Mouse (Mus musculus): ENCODE data around the gene Gm10961.
A peak's percentile ranks its signal among the peaks of the same experiment; 100 is the strongest.
"Not testable (repeated sequence)": the region's sequence is repeated elsewhere in the genome, so short reads cannot be mapped to it uniquely, and the experiment has no call there.

Gene Gm10961

DNA sequence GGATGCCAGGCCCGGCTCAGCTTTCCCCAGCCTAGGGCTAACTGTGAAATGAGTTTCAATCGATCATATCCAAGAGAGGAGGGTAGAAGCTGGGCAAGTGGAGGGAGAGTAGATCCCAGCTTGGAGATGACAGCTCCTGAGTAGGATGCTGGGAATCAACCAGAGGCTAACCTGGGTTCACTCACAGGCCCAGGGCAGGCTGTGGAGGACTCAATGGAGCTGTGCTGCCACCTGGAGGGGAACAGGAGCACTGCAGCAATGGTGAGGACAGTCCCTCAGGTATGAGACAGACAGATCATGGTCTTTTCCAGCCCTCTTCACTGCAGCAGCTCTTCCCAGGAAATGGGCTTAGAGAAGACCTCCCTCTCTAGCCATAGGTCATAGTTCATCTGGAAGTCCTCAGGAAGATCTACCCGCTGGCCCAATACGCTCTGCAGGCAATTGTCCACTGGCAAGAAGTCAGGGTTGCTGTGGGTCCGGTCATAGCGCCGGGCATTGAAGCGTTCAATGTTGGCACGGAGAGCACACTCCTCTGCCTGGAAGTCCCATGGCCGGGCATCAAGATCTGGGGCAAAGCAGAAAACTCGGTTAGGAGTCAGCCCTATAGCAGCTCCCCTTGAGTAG is 18.1 kb upstream of the Gm10961 start:
- DNase-seq (ENCODE audit: low spot score in 2 of 2) = peak; percentile 62 to 86

DNA sequence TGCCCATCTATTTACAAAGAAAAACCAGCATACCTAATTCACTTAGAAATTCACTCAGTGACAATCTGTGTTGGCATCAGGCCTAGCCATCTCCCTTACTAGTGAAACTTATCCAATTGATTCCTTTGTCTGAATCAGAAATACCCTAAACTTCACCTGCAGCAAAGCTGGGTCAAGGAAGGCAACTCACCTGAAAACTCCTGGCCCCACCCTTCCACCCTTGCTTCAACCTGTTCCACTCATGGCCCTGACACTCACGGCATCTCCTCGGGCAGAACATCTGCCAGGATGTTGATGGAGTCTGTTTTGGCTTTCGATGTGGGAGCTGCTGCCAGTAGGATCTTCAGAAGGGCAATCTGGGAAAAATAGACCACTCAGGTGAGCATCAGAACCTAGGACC is 13.3 kb upstream of the Gm10961 start:
- DNase-seq (ENCODE audit: low spot score in 2 of 2) = no peak

DNA sequence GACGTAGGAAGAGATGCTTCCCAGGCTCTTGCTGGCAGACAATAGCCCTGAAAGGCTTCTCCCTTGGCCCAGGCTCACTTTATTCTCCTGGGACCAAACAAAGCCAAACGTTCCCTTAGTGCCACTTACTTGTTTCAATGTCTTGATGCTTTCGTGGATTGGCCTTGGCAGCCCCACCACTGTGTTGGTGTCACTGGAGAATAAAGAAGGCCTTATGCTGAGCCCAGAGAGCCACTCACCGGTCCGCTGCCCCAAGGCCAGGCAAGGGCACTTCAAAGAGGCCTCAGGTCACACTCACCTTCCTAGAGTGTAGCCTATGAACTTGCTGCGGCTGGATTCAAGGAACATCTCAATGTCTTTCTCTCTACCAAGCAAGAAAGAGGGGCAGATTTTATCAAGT is 11.2 kb upstream of the Gm10961 start:
- DNase-seq (ENCODE audit: low spot score in 2 of 2) = peak in 1 of 2 experiments; percentile 50

DNA sequence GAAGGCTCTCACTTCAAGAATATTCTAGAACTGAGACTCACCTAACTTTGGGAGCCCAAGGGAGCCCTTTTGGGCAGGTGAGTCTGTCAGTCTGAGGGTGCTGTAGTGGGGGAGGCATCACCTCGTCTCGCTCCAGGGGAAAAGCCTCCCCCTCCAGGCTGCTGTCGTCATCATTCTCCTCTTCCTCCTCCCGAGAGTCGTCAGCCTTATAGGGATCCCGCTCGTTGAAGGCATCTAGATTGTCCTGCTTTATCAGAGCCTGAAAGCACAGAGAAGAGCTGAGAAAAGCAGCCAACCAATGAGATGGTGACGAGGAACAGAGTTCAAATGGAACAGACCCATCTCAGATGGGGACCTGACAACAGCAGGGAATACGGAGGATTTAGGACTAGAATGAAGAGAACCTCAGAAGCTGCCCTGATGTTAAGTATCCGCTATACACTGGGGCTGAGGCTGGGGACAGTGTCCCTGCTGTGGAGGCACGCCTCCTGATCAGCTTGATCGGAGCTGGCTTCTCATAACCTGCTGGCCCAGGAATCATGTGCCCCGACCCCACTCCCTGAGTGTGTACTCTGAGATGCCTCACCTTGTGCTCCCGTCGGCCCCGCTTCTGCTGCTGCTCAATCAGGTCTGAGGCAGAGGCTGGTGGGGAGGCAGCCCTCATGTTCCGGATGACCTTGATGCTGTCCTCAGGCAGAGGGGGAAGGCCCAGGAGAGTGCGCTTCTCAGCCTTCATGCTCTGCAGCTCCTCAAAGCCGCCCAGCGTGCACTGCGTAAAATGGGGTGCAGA is 9.6 kb upstream of the Gm10961 start:
- DNase-seq (ENCODE audit: low spot score in 2 of 2) = peak; percentile 9 to 58

DNA sequence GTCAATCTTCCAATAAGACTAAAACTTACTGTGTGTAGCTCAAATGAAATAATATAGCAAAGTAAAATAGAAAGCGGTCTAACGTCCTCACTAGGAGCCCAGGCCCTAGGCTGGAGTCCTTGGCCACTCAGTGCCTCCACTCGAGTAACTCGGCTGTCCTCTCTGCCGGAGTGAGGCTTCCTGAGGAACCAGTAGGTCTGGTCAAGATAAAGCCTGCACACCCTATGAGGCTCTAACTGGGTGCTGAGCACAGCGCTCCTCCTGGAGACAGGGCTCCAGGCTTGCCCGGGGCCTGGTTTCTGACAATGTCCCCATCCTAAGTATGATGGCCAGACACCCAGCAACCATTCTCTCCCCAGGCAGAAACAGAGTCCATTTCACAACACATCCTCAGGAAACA is 8.6 kb upstream of the Gm10961 start:
- DNase-seq (ENCODE audit: low spot score in 2 of 2) = peak in 1 of 2 experiments; percentile 52

DNA sequence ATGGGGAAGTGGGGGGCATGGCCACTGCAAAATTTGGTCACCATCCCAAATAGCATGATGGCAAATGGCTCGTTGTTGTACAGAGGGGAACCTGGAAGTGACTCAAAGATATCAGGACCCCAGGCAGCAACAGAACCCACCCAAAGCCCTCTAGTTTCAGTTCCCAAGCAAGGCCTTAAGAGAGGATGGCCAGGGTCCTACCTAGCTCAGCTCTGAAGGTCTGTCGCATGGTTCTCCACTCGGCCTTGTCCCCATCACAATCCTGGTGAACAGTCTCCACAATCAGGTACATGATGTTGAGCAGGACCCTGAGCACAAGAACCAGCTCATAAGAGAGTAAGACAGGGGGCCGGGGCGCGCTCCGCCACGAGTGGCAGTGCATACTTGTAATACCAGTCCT is 6.7 kb upstream of the Gm10961 start:
- peak; percentile 8 to 51 for DNase-seq (ENCODE audit: low spot score in 2 of 2)

DNA sequence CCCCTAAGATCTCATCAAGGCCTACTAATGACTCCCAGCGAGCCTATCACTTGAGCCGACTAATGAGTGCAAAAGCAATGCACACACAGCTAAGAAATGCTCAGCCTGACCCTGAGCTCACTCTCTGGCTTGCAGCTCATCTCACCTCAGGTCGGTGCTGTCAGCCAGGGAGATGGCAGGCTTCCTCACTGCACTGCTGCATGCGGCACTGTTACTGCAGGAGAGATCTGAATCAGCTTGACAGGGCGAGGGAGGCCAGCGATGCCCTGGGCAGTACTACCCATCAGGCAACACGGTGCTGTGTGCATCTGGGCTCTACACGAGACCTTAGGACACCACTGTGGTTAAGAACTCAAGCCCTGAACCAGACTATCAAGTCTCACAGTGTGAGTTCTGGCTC is 5.6 kb upstream of the Gm10961 start:
- peak in 1 of 2 experiments; percentile 55 for DNase-seq (ENCODE audit: low spot score in 2 of 2)

DNA sequence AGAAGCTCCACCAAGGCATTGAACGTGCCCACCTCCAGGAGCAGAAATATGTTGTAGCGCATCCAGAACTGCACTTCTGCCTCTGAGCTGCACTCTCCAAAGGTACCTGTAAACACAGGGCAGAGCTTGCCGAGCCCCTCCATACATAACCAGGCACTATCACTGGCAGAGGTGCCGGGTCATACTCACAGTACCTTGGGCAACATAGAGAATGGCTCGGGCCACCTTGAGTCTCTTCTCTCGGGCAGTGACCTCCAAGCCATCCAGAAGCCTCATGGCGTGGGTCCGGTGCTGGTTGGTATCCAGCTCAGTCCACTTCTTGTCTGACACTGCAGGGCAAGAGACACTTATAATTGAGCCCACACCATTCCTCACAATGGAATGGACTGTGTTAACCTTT is 4.4 kb upstream of the Gm10961 start:
- DNase-seq (ENCODE audit: low spot score in 2 of 2) = peak in 1 of 2 experiments; percentile 53

DNA sequence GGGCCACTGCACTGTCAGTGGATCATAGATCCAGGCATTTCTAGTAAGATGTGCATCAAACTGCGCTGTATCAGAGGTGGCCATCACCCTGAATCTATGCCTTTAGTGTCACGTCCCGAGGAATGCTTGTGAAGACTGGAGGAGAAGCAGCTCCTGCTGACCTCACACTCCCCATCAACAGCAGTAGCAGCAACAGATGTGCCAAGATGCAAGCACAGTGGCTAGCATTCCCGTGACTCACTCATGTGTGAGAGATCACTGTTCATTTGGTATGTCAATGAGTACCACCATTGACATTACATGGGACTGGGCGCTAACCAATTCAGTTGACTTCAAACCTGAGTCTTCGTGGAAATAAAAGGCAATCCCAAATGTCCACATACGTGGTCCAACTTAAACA is 3.5 kb upstream of the Gm10961 start:
- DNase-seq (ENCODE audit: low spot score in 2 of 2) = peak in 1 of 2 experiments; percentile 40

DNA sequence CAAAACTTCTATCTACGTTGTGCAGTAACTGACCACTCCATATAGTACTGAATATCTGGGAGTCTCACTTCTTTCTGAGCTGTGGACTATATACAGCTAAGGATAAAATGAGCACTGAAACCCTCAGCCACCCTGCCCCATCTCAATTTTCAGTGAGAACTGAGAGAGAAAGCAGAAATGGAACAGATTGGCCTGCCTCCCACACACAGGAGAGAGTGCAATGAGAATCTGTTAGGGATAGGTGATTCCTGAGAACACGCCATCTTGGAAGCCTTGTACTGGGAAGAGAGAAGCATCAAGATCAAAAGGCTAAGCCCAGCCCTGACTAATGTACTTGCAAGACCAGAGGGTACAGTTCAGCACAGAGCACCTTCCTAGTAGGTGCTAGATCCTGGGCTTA is 2.6 kb upstream of the Gm10961 start:
- DNase-seq (ENCODE audit: low spot score in 2 of 2) = no peak

DNA sequence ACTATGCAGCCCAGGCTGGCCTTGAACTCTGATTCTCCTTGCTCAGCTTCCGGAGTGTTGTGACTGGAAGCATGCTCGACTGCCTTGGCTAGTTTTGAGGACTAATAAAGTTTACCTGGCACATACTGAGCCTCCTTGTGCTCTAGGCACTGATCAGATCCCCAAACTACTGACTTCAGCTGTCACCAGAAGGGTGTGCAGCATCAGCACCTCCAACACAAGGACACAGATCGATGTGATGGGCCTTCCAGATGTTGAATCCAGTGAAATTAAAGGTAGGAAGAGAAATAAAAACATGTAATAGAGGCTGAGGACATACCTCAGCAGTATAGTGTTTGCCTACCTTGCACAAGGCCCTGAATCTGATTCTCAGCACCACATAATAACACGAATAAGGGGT is 1.7 kb upstream of the Gm10961 start:
- no peak for DNase-seq (ENCODE audit: low spot score in 2 of 2)

DNA sequence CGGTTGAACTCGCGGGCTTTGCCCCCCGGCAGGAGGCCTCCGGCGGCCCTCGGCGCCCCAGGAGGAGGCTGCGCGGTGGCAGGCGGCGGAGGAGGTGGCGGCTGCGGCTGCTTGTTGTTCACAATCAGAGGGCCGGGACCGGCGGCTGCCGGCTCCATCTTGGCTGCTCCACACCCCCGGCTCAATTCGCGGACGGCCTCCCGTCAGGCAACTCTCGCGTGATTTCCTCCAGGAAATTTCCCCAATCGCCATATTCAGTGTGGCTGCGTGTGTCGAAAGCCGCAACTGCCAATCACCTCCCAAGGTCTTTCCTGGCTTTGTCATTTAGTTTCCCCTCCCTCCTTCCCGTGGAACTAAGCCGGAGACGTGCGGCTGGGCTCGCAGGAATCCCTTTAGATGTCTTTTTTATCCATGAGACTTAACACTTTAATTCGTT is 419 bp downstream of the Gm10961 start, which contains the start of gene Strip1:
Strip1 (minus strand) TSS at position 172 of the 436 bp plus-strand sequence.
- peak; percentile 89 to 94 for DNase-seq (ENCODE audit: low spot score in 2 of 2)

DNA sequence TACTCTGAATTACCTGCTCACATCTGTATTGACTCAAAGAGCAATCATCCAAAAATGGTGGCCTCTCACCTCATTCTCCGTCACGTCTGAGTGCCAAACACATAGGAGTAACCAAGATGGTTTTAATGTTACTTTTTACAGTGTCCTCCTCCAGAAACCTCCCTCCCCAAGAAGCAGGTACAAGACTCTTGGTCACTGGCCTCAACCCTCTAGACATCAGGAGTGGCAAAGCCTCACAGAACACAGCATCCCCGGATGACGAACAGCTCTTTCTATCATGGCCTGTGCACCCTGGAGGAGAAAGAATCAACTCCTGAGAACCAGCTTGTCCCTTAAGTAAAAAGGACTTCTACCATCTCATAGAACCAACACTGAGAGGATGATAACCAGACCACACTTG is 1.7 kb downstream of the Gm10961 start:
- no peak for DNase-seq (ENCODE audit: low spot score in 2 of 2)

DNA sequence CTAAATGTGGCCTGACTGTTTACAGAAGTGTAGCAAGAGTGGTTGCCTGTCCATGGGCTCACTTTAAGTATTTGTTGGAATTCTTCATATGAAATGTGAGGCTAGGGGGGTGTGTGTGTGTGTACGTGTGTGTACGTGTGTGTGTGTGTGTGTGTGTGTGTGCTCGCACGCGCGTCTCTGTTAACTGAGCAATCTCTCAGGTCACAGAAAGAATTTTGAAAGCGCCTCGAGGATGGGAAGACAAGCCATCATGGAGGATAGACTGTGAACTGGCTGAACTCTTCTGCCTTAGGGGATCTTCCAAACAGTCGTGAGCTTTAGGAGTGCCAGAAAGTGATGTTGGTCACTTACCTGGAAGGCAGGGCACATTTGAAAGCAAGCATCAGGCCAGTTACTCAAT is 2.8 kb downstream of the Gm10961 start:
- DNase-seq (ENCODE audit: low spot score in 2 of 2) = no peak

DNA sequence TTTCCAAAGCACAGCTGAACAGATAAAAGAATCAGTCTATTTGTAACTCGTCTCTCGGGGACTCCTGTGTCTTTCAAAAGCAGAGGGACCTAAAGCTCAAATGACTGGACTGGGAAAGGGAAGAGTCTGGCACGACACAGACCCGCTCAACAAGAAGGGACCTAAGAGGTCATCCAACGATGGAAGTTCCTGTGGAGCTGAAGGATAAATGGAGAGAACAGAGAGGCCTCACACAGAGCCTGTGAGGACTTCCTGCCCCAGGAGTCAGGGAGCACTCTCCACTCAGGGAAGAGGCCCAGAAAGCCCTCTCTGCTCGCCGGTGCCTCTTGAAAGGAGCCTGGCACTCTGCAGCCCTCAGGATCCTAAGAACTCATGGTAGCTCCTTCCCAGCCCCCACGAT is 4.7 kb downstream of the Gm10961 start:
- DNase-seq (ENCODE audit: low spot score in 2 of 2) = no peak

DNA sequence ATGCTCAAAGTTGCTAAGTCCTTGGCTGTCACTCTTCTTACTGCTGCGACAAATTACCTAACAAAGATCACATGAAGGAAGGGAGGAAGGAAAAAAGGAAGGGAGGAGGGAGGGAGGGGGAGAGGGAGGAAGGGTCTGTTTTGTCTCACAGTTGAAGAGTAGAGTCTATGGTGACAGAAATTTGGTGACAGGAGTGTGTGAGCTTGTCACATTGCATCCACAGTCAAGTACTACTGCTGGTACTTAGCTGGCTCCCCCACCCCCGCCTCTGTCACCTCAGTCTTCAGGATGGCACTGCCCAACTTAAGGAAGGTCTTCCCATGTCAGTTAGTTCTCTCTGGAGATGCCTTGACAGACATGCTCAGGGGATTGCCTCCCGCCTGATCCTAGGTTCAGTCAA is 5.1 kb downstream of the Gm10961 start:
- no peak for DNase-seq (ENCODE audit: low spot score in 2 of 2)

DNA sequence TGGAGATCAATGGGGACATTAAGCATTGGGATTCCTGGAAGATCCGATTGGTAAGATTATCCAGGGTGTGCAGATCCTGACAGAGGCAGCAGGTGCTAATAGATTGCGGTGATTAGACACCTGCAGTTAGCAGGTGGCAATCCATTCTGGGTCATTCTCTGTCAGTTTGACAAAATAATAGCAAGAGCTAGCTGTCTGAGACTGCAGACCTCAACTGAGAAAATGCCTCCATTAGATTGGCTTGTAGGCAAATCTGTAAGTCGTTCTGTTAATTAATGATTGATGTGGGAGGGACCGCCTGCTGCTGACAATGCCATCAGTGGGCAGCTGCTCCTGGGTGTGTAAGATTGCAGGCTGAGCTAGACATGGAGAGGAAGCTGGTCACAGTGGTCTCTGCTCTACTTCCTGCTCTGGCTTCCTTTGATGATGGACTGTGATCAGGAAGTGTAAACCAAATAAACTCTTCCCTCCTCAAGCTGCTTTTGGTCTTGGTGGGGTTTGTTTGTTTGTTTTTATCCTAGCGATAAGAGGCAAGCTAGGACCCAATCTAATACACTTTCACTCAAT is 6.6 kb downstream of the Gm10961 start:
- DNase-seq (ENCODE audit: low spot score in 2 of 2) = no peak

DNA sequence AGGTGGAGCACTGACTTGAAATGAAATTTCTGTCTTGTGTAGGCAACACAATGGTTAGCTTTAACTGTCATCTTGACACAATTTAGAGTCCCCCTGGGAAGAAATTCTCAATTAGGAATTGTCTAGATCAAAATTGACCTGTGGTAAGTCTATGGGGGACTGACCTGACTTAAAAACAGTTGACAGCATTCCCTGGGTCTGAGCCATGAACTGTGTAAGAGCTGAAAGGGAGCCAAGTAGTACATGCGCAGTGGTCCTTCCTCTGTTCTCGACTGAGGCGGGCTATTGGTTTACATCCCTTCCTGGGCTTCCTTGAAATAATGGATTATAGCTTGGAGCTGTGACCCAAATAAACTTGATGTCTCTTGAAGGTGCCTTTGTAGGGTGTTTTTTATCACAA is 15.8 kb downstream of the Gm10961 start:
- no peak for DNase-seq (ENCODE audit: low spot score in 2 of 2)

DNA sequence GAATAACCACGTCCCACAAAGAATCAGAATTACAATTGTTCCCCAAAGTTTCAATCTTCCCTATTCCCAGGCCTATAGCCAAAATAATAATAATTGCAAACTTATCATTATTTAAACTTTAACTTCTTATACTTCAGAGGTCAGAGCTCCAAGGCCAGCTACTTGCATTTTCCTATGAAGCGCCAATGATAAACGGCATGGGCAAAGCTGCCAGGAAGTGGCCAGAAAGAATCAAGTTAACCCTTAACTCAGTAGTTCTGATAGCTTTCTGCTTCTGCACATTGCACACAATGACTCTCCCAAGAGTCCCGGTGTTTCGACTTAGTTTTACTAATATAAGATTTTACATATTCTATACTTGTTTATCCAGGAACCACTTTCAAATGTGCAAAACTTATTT is 19.2 kb downstream of the Gm10961 start:
- DNase-seq (ENCODE audit: low spot score in 2 of 2) = not testable (repeated sequence)

DNA sequence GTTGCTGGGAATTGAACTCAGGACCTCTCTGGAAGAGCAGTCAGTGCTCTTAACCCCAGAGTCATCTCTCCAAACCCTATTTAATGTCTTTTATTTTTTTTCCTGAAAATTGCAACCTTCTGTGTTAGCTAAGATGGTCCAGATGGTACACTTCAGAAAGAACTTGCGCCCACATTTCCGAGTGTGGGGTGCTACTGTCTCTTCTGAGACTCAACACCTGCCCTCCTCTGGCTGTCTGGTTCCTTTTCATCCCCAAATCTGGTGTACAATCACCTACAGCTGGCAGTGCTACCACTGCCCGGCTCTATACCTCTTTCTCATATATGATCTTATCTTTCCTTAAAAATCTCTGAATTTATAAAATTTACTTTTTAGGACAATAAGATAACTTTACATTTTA is 21.8 kb downstream of the Gm10961 start:
- no peak for DNase-seq (ENCODE audit: low spot score in 2 of 2)

DNA sequence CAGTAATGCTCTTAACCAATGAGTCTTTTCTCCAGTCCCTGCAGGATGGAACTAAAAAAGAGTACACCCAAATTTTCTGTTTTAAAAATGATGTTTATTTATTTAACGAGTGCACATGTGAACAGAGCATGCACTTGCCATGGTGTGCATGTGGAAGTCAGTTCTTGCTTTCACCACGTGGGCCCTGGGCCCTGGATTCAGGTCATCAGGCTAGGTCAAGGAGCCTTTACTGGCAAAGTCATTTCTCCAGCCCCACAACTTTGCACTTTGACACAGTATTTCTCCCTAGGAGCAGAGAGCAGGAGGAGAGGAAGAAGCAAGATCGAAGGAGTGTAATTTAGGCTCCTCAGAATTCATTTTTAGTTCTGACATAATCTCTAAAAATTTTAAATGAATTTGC is 23.7 kb downstream of the Gm10961 start:
- DNase-seq (ENCODE audit: low spot score in 2 of 2) = no peak

DNA sequence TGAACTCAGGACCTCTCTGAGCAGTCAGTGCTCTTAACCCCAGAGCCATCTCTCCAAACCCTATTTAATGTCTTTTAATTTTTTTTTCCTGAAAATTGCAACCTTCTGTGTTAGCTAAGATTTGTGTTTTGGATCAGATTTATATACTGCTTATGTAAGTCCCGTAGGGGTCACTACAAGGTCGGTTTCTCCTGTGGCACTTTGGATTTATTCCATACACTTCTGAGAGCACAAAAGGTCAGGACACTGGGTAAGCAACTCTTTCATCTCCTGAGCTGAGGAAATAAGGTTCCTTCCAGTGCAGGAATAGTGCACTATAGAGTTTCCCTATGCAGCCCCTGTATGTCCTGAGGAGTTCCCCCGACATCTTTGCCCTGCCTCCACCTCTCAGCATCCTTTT is 24.4 kb downstream of the Gm10961 start:
- no peak for DNase-seq (ENCODE audit: low spot score in 2 of 2)

DNA sequence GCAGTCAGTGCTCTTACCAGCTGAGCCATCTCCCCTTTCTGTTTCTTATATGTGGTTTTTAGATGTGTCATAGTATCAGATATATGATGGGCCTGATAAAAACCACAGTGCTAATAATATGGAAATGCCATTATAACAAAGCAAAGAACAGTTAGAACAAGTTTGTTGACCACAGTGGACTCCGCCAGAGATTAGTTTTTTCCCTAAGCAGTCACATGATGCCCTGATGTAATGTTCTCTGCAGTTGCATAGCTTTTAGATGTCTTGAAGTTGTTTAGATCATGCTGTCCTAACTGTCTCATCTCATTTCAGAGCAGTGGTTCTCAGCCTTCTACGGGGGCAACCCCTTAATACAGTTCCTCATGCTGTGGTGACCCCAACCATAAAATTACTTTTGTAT is 25.0 kb downstream of the Gm10961 start:
- DNase-seq (ENCODE audit: low spot score in 2 of 2) = no peak

All from spleen, postnatal 4 days (tissue).